Mouse (Mus musculus): ENCODE data around the gene Mettl16. TPM values are rescaled to one million over a fixed set of nuclear protein-coding genes. Genes with fewer than 3 reads are reported as not detected.

Mettl16 gene
- total and polyA plus RNA-seq, 2 experiments from 2014 or later = 3.6 to 12.7 TPM

- Histone ChIP-seq H3K4me1 (ENCODE audit: control insufficient read depth, insufficient read depth) (peaks cover 54% of the 10 kb centered on the region), H3K27ac (ENCODE audit: low read depth) (peak overlapping the region; percentile 91), H3K9ac (replicated peaks; ENCODE audit: low read depth, low read length) (no peak overlapping the region), H3K4me3 (ENCODE audit: low read depth, low read length) (peak overlapping the region; percentile 67), H3K4me2 (ENCODE audit: low read depth, low read length) (peak overlapping the region; percentile 69), H3K36me3 (replicated peaks; ENCODE audit: control insufficient read depth, insufficient read depth, low read length) (peaks cover 4% of the 10 kb centered on the region), H3K27me3 (ENCODE audit: control insufficient read depth, insufficient read depth, low read length) (no peaks in the 10 kb centered on the region), H3K9me3 (replicated peaks; ENCODE audit: control insufficient read depth, low read length) (no peaks in the 10 kb centered on the region)
- TF ChIP-seq EP300 (IDR thresholded peaks at IDR 0.05; ENCODE audit: low read depth) (no peak), CTCF (IDR thresholded peaks at IDR 0.05; ENCODE audit: low read depth) (no peak)
- ATAC-seq (ENCODE audit: insufficient read depth, low read depth) = no peak
- WGBS = 53% methylated on average over 16 of the region's 16 CpGs
- DNase-seq (ENCODE audit: low spot score) = no peak
Measured at GRCm38 (mm10) chr11:74837056-74837693, 66.5 kb downstream of the Mettl16 start.

DNA sequence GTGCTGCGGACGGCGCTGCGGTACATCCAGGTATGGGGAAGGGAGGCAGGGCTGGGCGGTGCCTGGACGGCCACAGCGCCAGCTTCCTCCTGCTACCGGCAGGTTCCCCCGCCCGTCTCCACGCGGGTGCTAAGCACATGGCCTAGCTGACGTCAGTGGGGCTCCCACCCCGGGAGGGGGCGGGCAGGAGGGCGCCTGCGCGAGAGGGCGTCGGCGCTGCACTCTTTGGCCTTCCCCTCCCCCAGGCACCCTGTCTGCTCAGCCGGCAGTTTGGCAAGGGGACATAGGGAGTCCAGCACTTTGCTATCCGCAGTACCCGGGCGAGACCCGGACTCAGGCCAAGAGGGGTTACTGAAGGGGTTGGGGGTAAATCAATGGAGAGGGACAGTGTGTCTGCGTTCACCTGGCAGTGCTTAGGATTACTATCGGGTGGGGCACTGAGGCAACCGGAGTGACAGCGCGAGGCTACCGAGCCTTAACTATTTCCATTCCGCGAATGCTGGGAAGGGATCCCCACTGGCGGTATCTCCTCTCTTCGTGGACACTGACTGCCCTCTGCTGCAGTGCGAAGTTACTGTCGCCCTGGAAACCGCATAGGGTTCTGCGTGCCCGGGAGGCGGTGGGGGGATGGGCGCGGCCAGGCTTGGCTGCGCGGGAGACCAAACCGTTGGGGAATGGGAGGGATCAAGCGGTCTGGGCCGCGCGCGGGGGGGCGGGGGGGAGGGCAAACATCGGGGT, 67.2 kb downstream of the Mettl16 start:
- peaks cover 54% of the 10 kb centered on the region for H3K4me1 ChIP-seq (ENCODE audit: control insufficient read depth, insufficient read depth)
- peak; percentile 96 for DNase-seq (ENCODE audit: low spot score)
- under 1% methylated on average over 54 of the region's 54 CpGs for WGBS

GRCm38 (mm10) chr11:74838441-74838840, 67.8 kb downstream of the Mettl16 start:
- peak overlapping the region; percentile 66 for H3K9ac ChIP-seq (replicated peaks; ENCODE audit: low read depth, low read length)
- H3K9me3 ChIP-seq (replicated peaks; ENCODE audit: control insufficient read depth, low read length) = no peaks in the 10 kb centered on the region
- peak overlapping the region; percentile 69 for H3K4me2 ChIP-seq (ENCODE audit: low read depth, low read length)
- TF ChIP-seq CTCF (IDR thresholded peaks at IDR 0.05; ENCODE audit: low read depth) = no peak
- peak; percentile 73; the same call in 1 of the 2 replicates for TF ChIP-seq EP300 (IDR thresholded peaks at IDR 0.05; ENCODE audit: low read depth)
- peak overlapping the region; percentile 67 for H3K4me3 ChIP-seq (ENCODE audit: low read depth, low read length)
- peaks cover 15% of the 10 kb centered on the region for H3K36me3 ChIP-seq (replicated peaks; ENCODE audit: control insufficient read depth, insufficient read depth, low read length)
- H3K27ac ChIP-seq (ENCODE audit: low read depth) = peak overlapping the region; percentile 91
- ATAC-seq (ENCODE audit: insufficient read depth, low read depth) (peak; percentile 82), DNase-seq (ENCODE audit: low spot score) (peak; percentile 97)
- peaks cover 54% of the 10 kb centered on the region for H3K4me1 ChIP-seq (ENCODE audit: control insufficient read depth, insufficient read depth)
- H3K27me3 ChIP-seq (ENCODE audit: control insufficient read depth, insufficient read depth, low read length) = no peaks in the 10 kb centered on the region
- WGBS = under 1% methylated on average over 30 of the region's 35 CpGs

More for the DNA sequence above, 67.2 kb downstream of the Mettl16 start:
- peaks cover 11% of the 10 kb centered on the region for H3K36me3 ChIP-seq (replicated peaks; ENCODE audit: control insufficient read depth, insufficient read depth, low read length)
- no peaks in the 10 kb centered on the region for H3K9me3 ChIP-seq (replicated peaks; ENCODE audit: control insufficient read depth, low read length)
- peak; percentile 82 for ATAC-seq (ENCODE audit: insufficient read depth, low read depth)
- TF ChIP-seq EP300 (IDR thresholded peaks at IDR 0.05; ENCODE audit: low read depth) (peak; percentile 61; the same call in 1 of the 2 replicates), CTCF (IDR thresholded peaks at IDR 0.05; ENCODE audit: low read depth) (peak; percentile 19; the same call in 1 of the 2 replicates)
- H3K4me2 ChIP-seq (ENCODE audit: low read depth, low read length) = peak overlapping the region; percentile 69
- no peaks in the 10 kb centered on the region for H3K27me3 ChIP-seq (ENCODE audit: control insufficient read depth, insufficient read depth, low read length)
- H3K27ac ChIP-seq (ENCODE audit: low read depth) = peak overlapping the region; percentile 91
- H3K9ac ChIP-seq (replicated peaks; ENCODE audit: low read depth, low read length) = peak overlapping the region; percentile 66
- peak overlapping the region; percentile 67 for H3K4me3 ChIP-seq (ENCODE audit: low read depth, low read length)

- peak; percentile 80 for DNase-seq (ENCODE audit: low spot score)
- Histone ChIP-seq H3K36me3 (replicated peaks; ENCODE audit: control insufficient read depth, insufficient read depth, low read length) (peaks cover 16% of the 10 kb centered on the region), H3K4me3 (ENCODE audit: low read depth, low read length) (peak overlapping the region; percentile 67), H3K9me3 (replicated peaks; ENCODE audit: control insufficient read depth, low read length) (no peaks in the 10 kb centered on the region), H3K4me1 (ENCODE audit: control insufficient read depth, insufficient read depth) (peaks cover 50% of the 10 kb centered on the region), H3K4me2 (ENCODE audit: low read depth, low read length) (peak overlapping the region; percentile 69), H3K27ac (ENCODE audit: low read depth) (peak overlapping the region; percentile 91), H3K9ac (replicated peaks; ENCODE audit: low read depth, low read length) (peak overlapping the region; percentile 22; the same call in 1 of the 2 replicates), H3K27me3 (ENCODE audit: control insufficient read depth, insufficient read depth, low read length) (no peaks in the 10 kb centered on the region)
- no peak for ATAC-seq (ENCODE audit: insufficient read depth, low read depth)
- no peak for TF ChIP-seq EP300 (IDR thresholded peaks at IDR 0.05; ENCODE audit: low read depth)
- no peak for TF ChIP-seq CTCF (IDR thresholded peaks at IDR 0.05; ENCODE audit: low read depth)
- WGBS = 22% methylated on average over 6 of the region's 6 CpGs
Measured at GRCm38 (mm10) chr11:74838971-74839370, 68.3 kb downstream of the Mettl16 start.

- Histone ChIP-seq H3K9ac (replicated peaks; ENCODE audit: low read depth, low read length) (no peak overlapping the region), H3K27ac (ENCODE audit: low read depth) (0 out of 2 replicates have a peak overlapping the region, but pooled peaks have one; percentile 91), H3K9me3 (replicated peaks; ENCODE audit: control insufficient read depth, low read length) (no peaks in the 10 kb centered on the region), H3K4me2 (ENCODE audit: low read depth, low read length) (no peak overlapping the region), H3K36me3 (replicated peaks; ENCODE audit: control insufficient read depth, insufficient read depth, low read length) (peaks cover 18% of the 10 kb centered on the region), H3K4me1 (ENCODE audit: control insufficient read depth, insufficient read depth) (peaks cover 38% of the 10 kb centered on the region), H3K4me3 (ENCODE audit: low read depth, low read length) (no peak overlapping the region), H3K27me3 (ENCODE audit: control insufficient read depth, insufficient read depth, low read length) (no peaks in the 10 kb centered on the region)
- whole genome bisulfite sequencing = 86% methylated on average over 19 of the region's 19 CpGs
- ATAC-seq (ENCODE audit: insufficient read depth, low read depth) (no peak), DNase-seq (ENCODE audit: low spot score) (no peak)
- TF ChIP-seq EP300 (IDR thresholded peaks at IDR 0.05; ENCODE audit: low read depth) (no peak), CTCF (IDR thresholded peaks at IDR 0.05; ENCODE audit: low read depth) (no peak)
Measured at GRCm38 (mm10) chr11:74839860-74840715, 69.5 kb downstream of the Mettl16 start.
